In the genomic region with DNA sequence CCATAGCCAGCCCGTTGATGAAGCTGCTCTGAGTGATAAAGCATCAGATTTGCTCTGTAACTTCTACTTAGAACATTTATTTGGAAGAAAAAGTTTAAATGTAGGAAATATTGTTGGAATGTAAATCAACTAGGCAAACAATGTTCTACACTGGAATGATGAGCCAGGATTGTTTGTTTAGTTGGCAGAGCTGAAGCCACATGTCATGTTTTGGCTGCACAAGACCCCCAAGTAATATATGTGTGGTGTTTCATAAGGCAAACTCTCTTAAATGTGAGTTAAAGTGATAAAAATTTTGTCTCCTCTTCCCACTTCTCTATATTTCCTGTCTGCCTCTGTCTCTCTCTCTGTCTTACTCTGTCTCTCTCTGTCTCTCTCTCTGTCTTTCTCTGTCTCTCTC, we compare ENCODE assay signal across 17 mouse cellular contexts.
"Had no signal": no experiment of that assay in that cellular context is flagged by ENCODE, and none has a peak within 500 bp of the region (broad histone marks: within the 10 kb centered on the region; RNA-seq: fewer than 3 reads in every experiment).

No protein-coding gene starts in this region.

- H3K4me2 ChIP-seq: liver, embryonic 13.5 days; liver, embryonic 15.5 days; midbrain, embryonic 11.5 days; midbrain, embryonic 13.5 days; midbrain, embryonic 15.5 days; neural tube, embryonic 12.5 days; stomach, embryonic 15.5 days had no signal

- H3K4me1 ChIP-seq: liver, embryonic 13.5 days; liver, embryonic 15.5 days; megakaryocyte, embryonic 14.5 days; midbrain, embryonic 13.5 days; midbrain, embryonic 15.5 days; neural tube, embryonic 12.5 days; stomach, embryonic 15.5 days had no signal

- H3K27me3 ChIP-seq: liver, embryonic 13.5 days; liver, embryonic 15.5 days; megakaryocyte, embryonic 14.5 days; midbrain, embryonic 13.5 days; midbrain, embryonic 15.5 days; neural tube, embryonic 12.5 days; stomach, embryonic 15.5 days had no signal

- H3K27ac ChIP-seq: liver, embryonic 13.5 days; liver, embryonic 15.5 days; macrophage; midbrain, embryonic 13.5 days; midbrain, embryonic 15.5 days; neural tube, embryonic 12.5 days; stomach, embryonic 15.5 days; stomach, postnatal 0 days had no signal

- H3K4me3 ChIP-seq: liver, embryonic 13.5 days; liver, embryonic 15.5 days; megakaryocyte, embryonic 14.5 days; midbrain, embryonic 13.5 days; midbrain, embryonic 15.5 days; neural tube, embryonic 12.5 days; stomach, embryonic 15.5 days had no signal

- ATAC-seq: liver, postnatal 0 days; midbrain, embryonic 15.5 days had no signal

- DNase-seq: liver, embryonic 13.5 days; liver, postnatal 0 days; lung, adult 2 months; lung, postnatal 36 days; right cerebral cortex, postnatal 14 days; thymus, adult 2 months; thymus, postnatal 25 days; thymus, postnatal 4 days had no signal

- H3K36me3 ChIP-seq: liver, embryonic 13.5 days; liver, embryonic 15.5 days; midbrain, embryonic 13.5 days; midbrain, embryonic 15.5 days; neural tube, embryonic 12.5 days; stomach, embryonic 15.5 days had no signal

- H3K9ac ChIP-seq: liver, embryonic 13.5 days; liver, embryonic 15.5 days; liver, postnatal 0 days; midbrain, embryonic 13.5 days; midbrain, embryonic 15.5 days; neural tube, embryonic 12.5 days; stomach, embryonic 15.5 days had no signal

- H3K9me3 ChIP-seq: liver, embryonic 13.5 days; liver, embryonic 15.5 days; megakaryocyte, embryonic 14.5 days; midbrain, embryonic 13.5 days; midbrain, embryonic 15.5 days; neural tube, embryonic 12.5 days; stomach, embryonic 15.5 days had no signal
